Mouse (Mus musculus): ENCODE results near the gene Atic.

Atic gene

GRCm38 (mm10) chr1:71594268-71594667 lies 37.3 kb downstream of the Atic start:
- no peak for DNase-seq (ENCODE audit: low spot score)

GRCm38 (mm10) chr1:71595365-71595764 lies 38.4 kb downstream of the Atic start:
- DNase-seq (ENCODE audit: low spot score): no peak

GRCm38 (mm10) chr1:71605751-71606150 lies 48.8 kb downstream of the Atic start:
- DNase-seq (ENCODE audit: low spot score): no peak

GRCm38 (mm10) chr1:71606600-71607325 lies 49.8 kb downstream of the Atic start:
- no peak for DNase-seq (ENCODE audit: low spot score)

GRCm38 (mm10) chr1:71609057-71609775 lies 52.3 kb downstream of the Atic start:
- no peak for DNase-seq (ENCODE audit: low spot score)

- DNase-seq (ENCODE audit: low spot score): no peak
These were observed 53.0 kb downstream of the Atic start for GRCm38 (mm10) chr1:71609916-71610315.

GRCm38 (mm10) chr1:71612256-71612655 lies 55.3 kb downstream of the Atic start:
- DNase-seq (ENCODE audit: low spot score): no peak

GRCm38 (mm10) chr1:71614545-71615246 lies 57.7 kb downstream of the Atic start:
- DNase-seq (ENCODE audit: low spot score): no peak

- no peak for DNase-seq (ENCODE audit: low spot score)
These were observed 64.6 kb downstream of the Atic start for GRCm38 (mm10) chr1:71621526-71621925.

GRCm38 (mm10) chr1:71623625-71624024 lies 66.7 kb downstream of the Atic start:
- no peak for DNase-seq (ENCODE audit: low spot score)

All from testis, postnatal 10 days (tissue).